Mouse (Mus musculus): ENCODE results near the gene Erc1.
"Not testable (repeated sequence)": the region's sequence is repeated elsewhere in the genome, so short reads cannot be mapped to it uniquely, and the experiment has no call there.

Erc1 gene

GRCm38 (mm10) chr6:119822216-119822615, 25.8 kb downstream of the Erc1 start:
- Histone ChIP-seq H3K27me3 (ENCODE audit: insufficient read depth, low read length) (no peaks in the 10 kb centered on the region), H3K36me3 (ENCODE audit: insufficient read depth, low read length) (peaks cover 29% of the 10 kb centered on the region), H3K4me3 (replicated peaks; ENCODE audit: low read length) (no peak overlapping the region), H3K4me1 (replicated peaks; ENCODE audit: low read depth, low read length) (peaks cover 5% of the 10 kb centered on the region; the same call in 1 of the 2 replicates), H3K9me3 (ENCODE audit: low read length) (peaks cover 4% of the 10 kb centered on the region; the same call in 1 of the 2 replicates)
- TF ChIP-seq POU5F1 (IDR thresholded peaks at IDR 0.05; ENCODE audit: borderline replicate concordance, low read length) (no peak), NANOG (IDR thresholded peaks at IDR 0.05; ENCODE audit: borderline replicate concordance, low read length) (no peak), CTCF (conservative IDR thresholded peaks at IDR 0.05; ENCODE audit: low read length) (no peak)

DNA sequence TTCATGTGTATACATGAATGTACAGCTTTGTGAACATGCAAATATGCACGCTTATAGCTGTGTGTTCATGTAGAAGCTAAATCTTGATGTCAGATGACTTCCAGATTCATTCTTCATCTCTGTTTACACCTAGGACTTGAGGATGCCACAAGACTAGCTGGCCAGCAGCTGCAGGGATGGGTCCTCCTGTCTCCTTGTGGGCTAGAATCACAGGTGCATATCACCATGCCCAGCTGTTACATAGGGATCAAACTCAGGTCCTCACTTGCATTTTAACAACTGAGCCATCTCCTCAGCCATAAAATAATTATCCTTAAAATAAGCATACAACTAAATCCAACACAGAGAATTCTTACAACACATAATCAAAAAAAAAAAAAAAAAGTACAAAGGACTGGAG, 26.8 kb downstream of the Erc1 start:
- Histone ChIP-seq H3K4me3 (replicated peaks; ENCODE audit: low read length) (no peak overlapping the region), H3K27me3 (ENCODE audit: insufficient read depth, low read length) (no peaks in the 10 kb centered on the region), H3K36me3 (ENCODE audit: insufficient read depth, low read length) (peaks cover 32% of the 10 kb centered on the region), H3K4me1 (replicated peaks; ENCODE audit: low read depth, low read length) (peaks cover 5% of the 10 kb centered on the region; the same call in 1 of the 2 replicates), H3K9me3 (ENCODE audit: low read length) (peaks cover 4% of the 10 kb centered on the region; the same call in 1 of the 2 replicates)
- TF ChIP-seq NANOG (IDR thresholded peaks at IDR 0.05; ENCODE audit: borderline replicate concordance, low read length) (no peak), CTCF (conservative IDR thresholded peaks at IDR 0.05; ENCODE audit: low read length) (no peak), POU5F1 (IDR thresholded peaks at IDR 0.05; ENCODE audit: borderline replicate concordance, low read length) (no peak)

DNA sequence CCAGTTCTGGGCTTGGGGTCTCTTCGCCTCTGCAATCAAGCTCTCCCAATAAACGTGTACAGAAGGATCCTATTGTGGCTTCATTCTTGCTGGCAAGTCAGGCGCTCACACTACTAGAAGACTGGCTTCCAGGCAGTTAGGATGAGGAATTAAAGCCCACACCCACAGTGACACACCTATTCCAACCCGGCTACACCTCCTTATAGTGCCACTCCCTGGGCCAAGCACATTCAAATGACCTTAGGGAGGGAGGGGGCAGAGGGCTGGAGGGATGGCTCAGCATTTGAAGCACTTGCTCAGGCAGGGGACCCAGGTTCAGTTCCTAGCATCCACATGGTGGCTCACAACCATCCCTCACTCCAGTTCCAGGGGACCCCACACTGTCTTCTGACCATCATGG, 29.4 kb downstream of the Erc1 start:
- Histone ChIP-seq H3K9me3 (ENCODE audit: low read length) (peaks cover 4% of the 10 kb centered on the region; the same call in 1 of the 2 replicates), H3K27me3 (ENCODE audit: insufficient read depth, low read length) (no peaks in the 10 kb centered on the region), H3K4me3 (replicated peaks; ENCODE audit: low read length) (no peak overlapping the region), H3K36me3 (ENCODE audit: insufficient read depth, low read length) (peaks cover 18% of the 10 kb centered on the region), H3K4me1 (replicated peaks; ENCODE audit: low read depth, low read length) (peaks cover 5% of the 10 kb centered on the region; the same call in 1 of the 2 replicates)
- TF ChIP-seq NANOG (IDR thresholded peaks at IDR 0.05; ENCODE audit: borderline replicate concordance, low read length) (no peak), POU5F1 (IDR thresholded peaks at IDR 0.05; ENCODE audit: borderline replicate concordance, low read length) (no peak), CTCF (conservative IDR thresholded peaks at IDR 0.05; ENCODE audit: low read length) (no peak)

DNA sequence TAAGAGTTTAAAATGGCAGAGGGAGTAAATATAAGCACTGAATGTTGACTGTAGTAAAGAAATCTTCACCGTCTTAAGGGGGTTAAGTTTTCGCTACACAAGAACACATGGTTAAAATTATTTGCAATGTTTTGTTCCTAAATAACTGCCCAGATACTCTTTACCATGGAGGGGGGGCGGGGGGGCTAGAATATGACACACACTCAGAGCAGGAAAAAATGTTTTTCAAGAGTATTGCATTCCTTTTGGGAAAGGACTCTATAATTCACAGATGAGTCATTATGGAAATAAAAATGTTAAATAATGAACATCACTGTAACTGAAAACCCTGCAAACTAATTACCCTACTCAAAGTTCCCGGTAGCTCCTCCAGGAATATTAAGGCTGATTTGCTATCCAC, 32.5 kb downstream of the Erc1 start:
- Histone ChIP-seq H3K27me3 (ENCODE audit: insufficient read depth, low read length) (no peaks in the 10 kb centered on the region), H3K36me3 (ENCODE audit: insufficient read depth, low read length) (peaks cover 14% of the 10 kb centered on the region), H3K4me3 (replicated peaks; ENCODE audit: low read length) (no peak overlapping the region), H3K4me1 (replicated peaks; ENCODE audit: low read depth, low read length) (peaks cover 5% of the 10 kb centered on the region; the same call in 1 of the 2 replicates), H3K9me3 (ENCODE audit: low read length) (peaks cover 10% of the 10 kb centered on the region)
- TF ChIP-seq POU5F1 (IDR thresholded peaks at IDR 0.05; ENCODE audit: borderline replicate concordance, low read length) (no peak), NANOG (IDR thresholded peaks at IDR 0.05; ENCODE audit: borderline replicate concordance, low read length) (no peak), CTCF (conservative IDR thresholded peaks at IDR 0.05; ENCODE audit: low read length) (no peak)

- not testable (repeated sequence) for H3K9me3 ChIP-seq (ENCODE audit: low read length); H3K4me1 ChIP-seq (replicated peaks; ENCODE audit: low read depth, low read length); H3K4me3 ChIP-seq (replicated peaks; ENCODE audit: low read length); H3K27me3 ChIP-seq (ENCODE audit: insufficient read depth, low read length)
- H3K36me3 ChIP-seq (ENCODE audit: insufficient read depth, low read length): peaks cover 13% of the 10 kb centered on the region
Measured at GRCm38 (mm10) chr6:119813055-119813454, 34.9 kb downstream of the Erc1 start.

- TF ChIP-seq NANOG (IDR thresholded peaks at IDR 0.05; ENCODE audit: borderline replicate concordance, low read length) (no peak), POU5F1 (IDR thresholded peaks at IDR 0.05; ENCODE audit: borderline replicate concordance, low read length) (no peak), CTCF (conservative IDR thresholded peaks at IDR 0.05; ENCODE audit: low read length) (no peak)
- Histone ChIP-seq H3K36me3 (ENCODE audit: insufficient read depth, low read length) (peaks cover 5% of the 10 kb centered on the region; the same call in 1 of the 2 replicates), H3K4me1 (replicated peaks; ENCODE audit: low read depth, low read length) (no peaks in the 10 kb centered on the region), H3K9me3 (ENCODE audit: low read length) (peaks cover 6% of the 10 kb centered on the region), H3K4me3 (replicated peaks; ENCODE audit: low read length) (no peak overlapping the region), H3K27me3 (ENCODE audit: insufficient read depth, low read length) (no peaks in the 10 kb centered on the region)
Measured at GRCm38 (mm10) chr6:119808726-119809505, 39.1 kb downstream of the Erc1 start.

GRCm38 (mm10) chr6:119803239-119803638, 44.7 kb downstream of the Erc1 start:
- H3K4me1 ChIP-seq (replicated peaks; ENCODE audit: low read depth, low read length): no peaks in the 10 kb centered on the region
- TF ChIP-seq NANOG (IDR thresholded peaks at IDR 0.05; ENCODE audit: borderline replicate concordance, low read length): no peak
- TF ChIP-seq POU5F1 (IDR thresholded peaks at IDR 0.05; ENCODE audit: borderline replicate concordance, low read length): no peak
- TF ChIP-seq CTCF (conservative IDR thresholded peaks at IDR 0.05; ENCODE audit: low read length): no peak
- no peak overlapping the region for H3K4me3 ChIP-seq (replicated peaks; ENCODE audit: low read length)
- H3K36me3 ChIP-seq (ENCODE audit: insufficient read depth, low read length): no peaks in the 10 kb centered on the region
- H3K9me3 ChIP-seq (ENCODE audit: low read length): no peaks in the 10 kb centered on the region
- H3K27me3 ChIP-seq (ENCODE audit: insufficient read depth, low read length): no peaks in the 10 kb centered on the region

- Histone ChIP-seq H3K9me3 (ENCODE audit: low read length) (no peaks in the 10 kb centered on the region), H3K4me1 (replicated peaks; ENCODE audit: low read depth, low read length) (no peaks in the 10 kb centered on the region), H3K27me3 (ENCODE audit: insufficient read depth, low read length) (no peaks in the 10 kb centered on the region), H3K36me3 (ENCODE audit: insufficient read depth, low read length) (peaks cover 27% of the 10 kb centered on the region), H3K4me3 (replicated peaks; ENCODE audit: low read length) (no peak overlapping the region)
- no peak for TF ChIP-seq POU5F1 (IDR thresholded peaks at IDR 0.05; ENCODE audit: borderline replicate concordance, low read length)
- no peak for TF ChIP-seq NANOG (IDR thresholded peaks at IDR 0.05; ENCODE audit: borderline replicate concordance, low read length)
- TF ChIP-seq CTCF (conservative IDR thresholded peaks at IDR 0.05; ENCODE audit: low read length): no peak
Measured at GRCm38 (mm10) chr6:119796911-119797486, 51.0 kb downstream of the Erc1 start.
